Mouse (Mus musculus) urinary bladder, adult 2 months (tissue): ENCODE measurements around the gene Tbp. TPM values are rescaled to one million over a fixed set of nuclear protein-coding genes. Genes with fewer than 3 reads are reported as not detected.
"Not testable (repeated sequence)": the region's sequence is repeated elsewhere in the genome, so short reads cannot be mapped to it uniquely, and the experiment has no call there.

Experiments
- DNase-seq: peaks from one replicate; pipeline ENCODE4 v3.0.0; 2022; ENCODE audit warnings: low spot score
- polyA plus RNA-seq: library from polyadenylated mRNA; depleted of rRNA; stranded (reverse); fragments of >200 nt; gene quantifications from 2 replicates; pipeline ENCODE4 v1.2.3, GENCODE M21; 2012; rRNA removed

Tbp gene
- polyA plus RNA-seq, 1 experiment, result 32.4 TPM

DNA sequence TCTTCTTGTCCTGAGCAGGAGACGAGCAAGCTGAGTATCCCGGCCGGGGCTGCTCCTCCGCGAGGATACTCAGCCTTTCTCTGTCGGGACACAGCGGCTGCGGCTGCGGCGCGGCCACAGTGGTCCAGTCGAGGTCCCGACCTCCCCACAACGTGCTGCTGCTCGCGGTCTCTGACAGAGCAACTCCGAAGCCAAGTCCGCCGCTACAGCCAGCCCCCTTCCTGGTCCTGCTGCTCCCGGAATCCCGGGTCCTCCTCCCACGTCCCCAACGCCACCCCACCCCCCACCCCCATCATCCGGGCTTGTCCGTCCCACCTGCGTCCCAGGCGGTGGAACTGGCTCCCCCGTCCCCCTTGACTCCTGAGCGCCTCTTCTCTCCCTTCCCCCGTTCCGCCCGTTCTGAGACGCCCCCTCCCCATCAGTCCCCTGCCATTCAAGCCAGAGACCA is 36.8 kb downstream of the Tbp start:
- DNase-seq, result no peak

DNA sequence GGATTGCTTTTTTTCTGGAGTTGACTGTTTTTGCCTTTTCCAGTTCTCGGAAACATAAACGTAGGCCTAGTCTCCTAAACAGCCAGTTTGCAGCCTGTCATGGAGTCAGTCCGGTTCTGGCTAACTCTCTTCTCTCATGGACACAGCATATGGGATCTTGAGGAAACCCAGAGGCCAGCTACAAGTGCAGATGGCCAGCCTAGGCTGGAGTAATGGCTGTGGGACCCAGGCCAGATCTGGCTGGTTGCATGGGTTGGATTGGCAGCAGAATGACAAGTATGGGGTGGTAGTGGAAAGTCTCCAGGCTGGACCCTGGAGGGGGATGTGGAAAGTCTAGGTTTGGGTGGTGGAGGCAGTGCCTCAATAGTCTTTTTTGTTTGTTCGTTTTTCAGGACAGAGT is 40.6 kb downstream of the Tbp start:
- no peak for DNase-seq

DNA sequence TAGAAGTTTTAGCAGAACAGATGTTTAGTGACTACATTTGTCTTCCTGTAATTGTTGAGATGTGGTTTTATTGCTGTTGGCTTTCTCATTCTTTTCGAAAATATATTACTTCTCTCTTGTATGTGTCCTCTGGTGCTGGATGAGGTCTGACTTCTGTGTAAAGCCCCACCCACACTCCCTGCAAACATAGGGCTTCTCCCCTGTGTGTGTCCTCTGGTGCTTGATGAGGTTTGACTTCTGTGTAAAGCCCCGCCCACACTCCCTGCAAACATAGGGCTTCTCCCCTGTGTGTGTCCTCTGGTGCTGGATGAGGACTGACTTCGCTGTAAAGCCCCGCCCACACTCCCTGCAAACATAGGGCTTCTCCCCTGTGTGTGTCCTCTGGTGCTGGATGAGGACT is 44.2 kb downstream of the Tbp start:
- DNase-seq, result not testable (repeated sequence)

DNA sequence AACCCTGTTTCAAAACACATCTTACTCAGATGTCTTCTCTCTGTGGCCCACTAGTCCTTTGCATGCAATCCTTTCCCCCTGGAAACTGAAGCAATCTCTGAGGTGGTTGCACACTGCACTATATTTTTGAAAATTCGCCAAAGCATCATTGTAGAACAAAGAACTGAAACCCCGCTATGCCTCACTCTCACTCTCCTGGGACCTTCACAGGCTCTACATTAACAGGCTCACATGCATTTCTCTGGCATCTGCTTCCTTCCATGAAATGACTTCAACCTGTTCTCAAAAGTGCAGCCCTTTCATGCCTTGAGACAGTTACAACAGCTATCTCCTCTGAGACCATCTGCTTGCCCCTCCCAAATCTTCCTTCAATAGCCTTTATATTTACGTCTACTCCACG is 46.8 kb downstream of the Tbp start:
- no peak for DNase-seq

DNA sequence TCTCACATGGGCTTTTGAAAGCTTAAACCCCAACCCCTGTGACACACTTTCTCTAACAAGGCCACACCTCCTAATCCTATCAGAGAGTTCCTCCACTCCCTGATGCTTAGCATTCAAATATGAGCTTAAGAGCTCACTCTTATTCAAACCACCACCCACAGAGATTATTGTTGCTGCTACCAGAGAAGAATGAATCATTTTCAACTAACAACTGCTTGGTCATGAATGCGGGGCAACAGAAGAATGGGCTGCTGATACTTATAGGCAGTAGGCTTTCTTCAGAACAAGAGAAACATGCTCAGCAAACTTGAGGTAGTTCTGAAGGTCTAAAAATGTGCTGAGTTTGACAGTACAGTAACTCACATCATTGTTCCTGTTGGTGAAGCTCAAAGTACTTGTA is 50.0 kb downstream of the Tbp start:
- DNase-seq, result no peak

DNA sequence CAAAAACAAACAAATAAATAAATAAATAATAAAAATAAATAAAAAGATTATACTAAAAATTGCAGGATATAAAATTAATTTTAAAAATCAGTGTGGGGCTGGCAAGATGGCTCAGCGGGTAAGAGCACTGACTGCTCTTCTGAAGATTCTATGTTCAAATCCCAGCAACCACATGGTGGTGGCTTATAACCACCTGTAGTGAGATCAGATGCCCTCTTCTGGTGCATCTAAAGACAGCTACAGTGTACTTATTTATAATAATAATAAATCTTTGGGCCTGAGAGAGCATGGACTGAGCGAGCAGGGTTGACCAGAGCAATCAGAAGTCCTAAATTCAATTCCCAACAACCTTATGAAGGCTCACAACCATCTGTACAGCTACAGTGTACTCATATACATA is 60.3 kb downstream of the Tbp start:
- no peak for DNase-seq

DNA sequence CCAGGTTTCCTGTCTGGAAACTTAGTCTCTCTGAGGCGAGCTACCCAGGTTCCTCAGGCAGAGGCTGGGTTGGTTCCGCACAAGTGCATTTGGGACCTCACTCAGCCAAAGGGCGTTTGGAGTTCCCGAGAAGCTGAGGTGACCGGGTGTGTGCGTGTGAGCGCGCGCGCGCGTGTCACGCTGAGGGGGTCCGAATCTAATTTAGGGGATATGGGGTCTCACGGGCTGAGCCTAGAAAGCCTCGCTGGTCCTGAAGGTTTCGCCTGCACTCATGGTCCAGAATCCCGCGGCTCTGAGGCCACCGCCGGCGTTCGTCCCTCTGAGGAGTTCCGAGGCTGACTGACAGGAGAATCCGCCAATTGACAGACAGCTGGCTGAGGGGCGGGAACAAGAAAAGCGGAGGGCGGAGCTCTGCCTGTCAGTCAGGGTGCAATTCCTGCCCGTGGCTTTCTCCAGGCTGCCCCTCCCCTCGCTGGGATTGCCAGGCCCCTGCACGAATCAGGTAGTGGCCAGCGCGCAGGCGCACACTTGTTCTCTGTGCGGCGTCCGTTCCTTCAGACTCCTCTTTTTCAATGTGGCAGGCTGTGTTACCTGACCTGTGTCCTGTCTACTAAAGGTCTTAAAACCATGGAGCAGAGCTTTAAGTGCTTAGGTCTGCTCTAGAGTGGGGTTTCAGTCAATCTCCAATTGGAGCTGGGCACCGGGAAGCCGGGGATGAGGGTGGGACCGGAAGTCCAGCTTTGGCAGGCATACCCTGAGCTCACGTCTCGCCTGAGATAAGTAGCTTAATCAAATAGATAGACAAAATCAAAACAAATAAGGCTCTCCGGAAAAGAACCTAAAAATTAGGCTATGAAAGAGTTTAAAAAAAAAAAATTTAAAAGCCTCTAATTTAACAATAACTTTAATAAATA is 64.6 kb downstream of the Tbp start, which contains the start of gene Prdm9:
Gene Prdm9 (minus strand): TSS at position 341 of the 914 bp plus-strand sequence.
- DNase-seq, result peak; percentile 99

DNA sequence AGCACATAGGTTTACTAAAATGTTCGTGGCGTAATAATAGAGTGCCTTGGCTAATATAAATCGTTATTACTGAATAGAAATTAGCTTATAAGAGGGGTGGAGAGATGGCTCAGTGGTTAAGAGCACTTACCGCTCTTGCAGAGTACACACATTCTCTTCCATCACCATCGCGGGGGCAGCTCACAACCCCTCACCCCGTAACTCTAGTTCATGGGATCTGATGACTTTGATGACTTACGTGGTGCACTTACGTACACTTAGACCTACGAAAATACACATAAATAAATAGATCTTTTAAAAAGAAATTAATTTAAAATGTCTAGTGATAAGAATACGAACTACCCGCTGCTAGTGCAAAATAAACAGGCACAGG is 65.2 kb downstream of the Tbp start:
- no peak for DNase-seq

DNA sequence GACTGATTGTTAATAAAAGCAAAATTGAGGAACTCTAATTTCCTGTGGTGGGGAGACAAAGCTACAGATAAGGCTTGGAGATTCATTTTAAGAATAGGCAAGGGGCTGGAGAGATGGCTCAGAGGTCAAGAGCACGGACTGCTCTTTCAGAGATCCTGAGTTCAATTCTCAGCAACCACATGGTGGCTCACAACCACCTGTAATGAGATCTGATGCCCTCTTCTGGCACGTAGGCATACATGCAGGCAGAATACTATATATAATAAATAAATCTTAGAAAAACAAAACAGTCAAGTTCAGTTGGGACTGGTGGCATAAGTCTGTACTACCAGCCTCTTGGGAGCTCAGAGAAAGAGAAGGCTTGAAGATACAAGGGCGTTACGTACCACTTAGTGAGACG is 67.2 kb downstream of the Tbp start:
- DNase-seq, result no peak

DNA sequence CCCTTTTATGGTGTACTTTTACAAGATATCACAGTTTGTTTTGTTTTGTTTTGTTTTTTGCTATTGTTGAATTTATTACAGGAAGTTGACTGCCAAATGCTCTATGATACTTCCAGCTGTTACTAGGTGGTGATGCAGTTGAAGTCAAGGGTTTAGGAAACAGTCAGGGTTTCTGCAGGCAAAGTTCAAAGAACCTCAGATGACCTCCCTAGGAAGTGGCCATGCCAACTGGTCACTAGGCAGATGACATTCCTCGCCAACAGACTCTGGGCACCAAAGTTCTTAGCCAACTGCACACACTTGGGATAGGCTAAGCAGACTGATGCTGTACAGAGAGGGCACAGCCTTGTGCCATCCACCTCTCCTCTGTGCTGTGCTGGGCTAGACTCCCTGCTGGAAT is 75.4 kb downstream of the Tbp start:
- DNase-seq, result no peak

DNA sequence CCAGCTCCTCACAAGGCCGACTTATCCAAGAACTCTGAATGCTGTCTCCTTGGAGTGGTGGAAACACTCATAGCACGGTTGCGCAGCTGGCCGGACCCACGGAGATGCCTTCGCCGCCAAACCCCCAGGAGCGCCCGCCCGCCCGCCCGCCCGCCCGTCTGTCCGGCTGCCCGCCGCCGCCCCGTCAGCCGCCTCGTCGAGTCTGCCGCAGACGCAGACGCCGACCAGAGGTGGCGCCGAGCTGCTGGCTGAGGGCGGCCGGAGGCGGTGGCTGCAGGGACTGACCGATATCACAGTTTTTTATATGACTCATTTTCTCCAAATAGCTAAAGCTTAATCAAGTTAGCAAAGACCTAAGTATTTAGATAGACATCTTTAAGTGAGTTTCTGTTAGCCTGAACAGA is 77.6 kb downstream of the Tbp start:
- peak; percentile 44 for DNase-seq

Other genes with a start within 250 kb of the Tbp start
- 8.7 and 9.4 TPM in 2 replicates for gene Dll1, start 123.0 kb upstream of the Tbp start, polyA plus RNA-seq
- 16.9 and 18.1 TPM in 2 replicates for gene Fam120b, start 103.7 kb upstream of the Tbp start, polyA plus RNA-seq
- 145 and 185 TPM in 2 replicates for gene Psmb1, start 137 bp upstream of the Tbp start, polyA plus RNA-seq
- gene Pdcd2, start 27.4 kb downstream of the Tbp start, polyA plus RNA-seq, result 23.2 and 23.8 TPM in 2 replicates
- 5.6 and 5.7 TPM in 2 replicates for gene Prdm9, start 64.5 kb downstream of the Tbp start, polyA plus RNA-seq
- gene Chd1, start 205.1 kb downstream of the Tbp start, polyA plus RNA-seq, result 5.8 and 8.2 TPM in 2 replicates